Mouse (Mus musculus) erythroid progenitor cell, adult 5-6 weeks (primary cell): ENCODE results near the gene Pctp. TPM values are rescaled to one million over a fixed set of nuclear protein-coding genes. Genes with fewer than 3 reads are reported as not detected.
A peak's percentile ranks its signal among the peaks of the same experiment; 100 is the strongest.

Experiments
- ATAC-seq: replicated peaks from 2 replicates; pipeline ENCODE4 v1.8.0; 2016; ENCODE audit warnings: moderate number of reproducible peaks, mild to moderate bottlenecking, moderate TSS enrichment, inconsistent platforms; ENCODE audit not compliant: poor library complexity, low FRiP score, severe bottlenecking
- total RNA-seq, 2 experiments: library from RNA; stranded (forward) in 1 of 2; stranded (reverse) in 1 of 2; fragments of 150-400 nt in 1 of 2; fragments of 186-747, 209-891 nt in 1 of 2; gene quantifications; 2 replicates each; pipeline versions ENCODE4 v1.2.3 to v1.2.4; 2015 to 2017; ENCODE audit warnings: low replicate concordance in 2 of 2

Pctp gene
- 3.8 TPM in 1 of 2 replicates, not detected in the other for total RNA-seq (2015; ENCODE audit: low replicate concordance)
- total RNA-seq (2017; ENCODE audit: low replicate concordance), result 2.1 and 4.1 TPM in 2 replicates

DNA sequence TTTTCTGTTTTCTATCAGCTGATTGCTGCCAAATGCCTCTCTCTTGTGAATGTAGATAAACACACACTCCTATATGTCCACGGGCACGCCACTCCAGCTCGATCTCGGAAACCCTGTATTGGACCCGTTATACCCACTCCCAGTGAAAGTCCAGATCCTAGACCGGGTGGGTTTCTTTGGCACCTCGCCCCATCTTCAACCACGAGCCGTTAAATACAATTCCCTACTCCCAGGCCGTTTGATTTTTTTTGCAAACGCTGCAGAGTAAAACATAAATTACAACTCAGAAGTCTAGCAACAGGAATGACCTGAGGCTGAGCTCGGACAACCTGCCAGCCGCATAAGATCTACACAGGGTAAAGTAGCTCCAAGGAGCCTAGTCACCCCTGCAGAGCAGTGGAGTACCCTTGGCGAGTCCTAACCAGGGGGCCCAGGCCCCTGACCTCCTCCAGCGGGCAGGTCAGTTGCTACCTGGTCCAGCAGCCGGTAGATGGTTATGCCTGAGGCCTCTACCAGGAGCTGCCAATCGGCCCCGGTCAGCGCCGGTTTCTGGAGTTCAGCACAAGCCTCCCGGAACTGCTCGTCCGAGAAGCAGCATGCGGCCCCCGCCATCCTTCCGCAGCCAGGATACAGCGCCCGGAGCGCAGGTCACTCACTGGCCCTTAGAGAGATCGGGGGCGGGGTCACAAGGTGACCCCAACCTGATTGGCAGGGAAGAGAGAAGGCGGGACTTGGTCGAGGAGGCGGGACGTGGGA, at the start of gene Pctp:
Pctp (minus strand) TSS at position 664 of the 756 bp plus-strand sequence.
- ATAC-seq, result peak; percentile 97

- ATAC-seq, result no peak
Observed at GRCm38 (mm10) chr11:90050016-90050415, 47.3 kb upstream of the Pctp start.

DNA sequence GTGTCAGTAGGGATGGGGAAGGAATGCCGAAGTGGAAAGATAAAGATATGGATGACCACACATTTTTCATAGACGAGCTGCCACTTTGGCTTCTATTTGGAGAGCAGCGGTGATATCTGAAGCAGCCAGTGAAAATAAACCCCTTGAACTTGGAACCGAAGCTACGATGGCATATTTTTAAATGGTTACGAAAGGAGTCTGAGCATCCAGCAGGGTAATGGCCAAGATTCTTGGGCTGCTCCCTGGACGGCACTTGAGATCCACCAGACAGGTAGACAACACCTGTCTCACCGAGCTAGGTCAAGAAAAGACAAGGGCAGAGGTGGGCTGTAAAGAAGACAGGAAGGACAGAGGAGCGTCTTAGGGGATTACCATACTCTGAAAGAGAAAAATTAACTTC, 44.6 kb upstream of the Pctp start:
- no peak for ATAC-seq

GRCm38 (mm10) chr11:90046211-90046610, 43.5 kb upstream of the Pctp start:
- no peak for ATAC-seq

DNA sequence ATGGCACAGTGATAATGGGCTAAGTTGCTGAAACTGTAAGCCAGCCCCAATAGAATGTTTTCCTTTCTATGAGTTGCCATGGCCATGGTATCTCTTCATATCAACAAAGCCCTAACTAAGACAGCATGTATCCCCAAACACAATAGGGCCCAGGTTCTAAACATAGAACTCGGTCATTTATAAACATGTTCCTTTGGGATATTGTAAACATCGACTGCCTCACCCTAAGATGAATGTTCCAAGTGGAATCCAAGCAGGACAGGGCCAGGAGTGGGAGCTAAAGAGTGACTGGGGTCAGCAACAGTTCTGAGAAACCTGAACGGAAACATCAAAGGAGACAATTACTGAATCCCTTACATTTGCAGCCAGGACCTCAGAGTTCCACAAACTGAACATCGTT, 41.8 kb upstream of the Pctp start:
- ATAC-seq, result no peak

DNA sequence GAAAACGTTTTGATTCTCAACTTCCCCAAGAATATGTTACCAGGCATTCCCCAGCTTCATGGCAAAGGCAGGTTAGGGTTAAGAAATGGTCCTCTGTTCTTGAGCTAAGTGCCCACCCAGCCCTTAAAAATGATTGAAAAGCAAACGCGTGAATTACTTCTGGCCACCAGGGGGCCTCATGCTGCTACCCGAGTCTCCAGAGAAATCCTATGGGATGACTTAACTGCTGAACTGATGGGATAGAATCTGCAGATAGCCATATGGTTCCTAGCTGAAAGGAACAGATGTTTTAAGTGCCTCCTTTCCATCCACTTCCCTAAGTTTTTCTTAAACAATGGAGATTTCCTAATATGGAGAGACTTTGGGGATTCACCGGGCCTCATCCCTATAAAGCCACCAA, 35.3 kb upstream of the Pctp start:
- ATAC-seq, result no peak

DNA sequence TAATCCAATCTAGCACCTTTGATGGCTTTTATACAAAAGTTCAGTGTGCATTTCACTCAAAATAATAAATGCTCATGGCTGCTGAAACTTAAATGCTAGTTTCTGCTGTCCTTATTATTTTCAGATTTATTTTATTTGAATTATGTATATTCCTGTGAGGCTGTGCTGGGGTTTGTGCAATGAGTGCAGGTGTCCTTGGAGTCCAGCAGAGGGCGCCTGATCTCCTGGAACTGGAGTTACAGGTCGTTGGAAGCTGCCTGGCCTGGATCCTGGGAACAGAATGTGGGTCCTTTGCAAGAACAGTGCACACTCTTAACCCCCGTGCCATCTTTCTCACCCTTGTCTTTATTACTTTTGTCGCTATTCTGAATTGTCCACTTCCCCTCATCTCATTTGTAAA, 33.7 kb upstream of the Pctp start:
- ATAC-seq, result no peak

- ATAC-seq, result no peak
Observed at GRCm38 (mm10) chr11:90035532-90035931, 32.8 kb upstream of the Pctp start.

- ATAC-seq, result no peak
Observed at GRCm38 (mm10) chr11:90034646-90035045, 32.0 kb upstream of the Pctp start.

DNA sequence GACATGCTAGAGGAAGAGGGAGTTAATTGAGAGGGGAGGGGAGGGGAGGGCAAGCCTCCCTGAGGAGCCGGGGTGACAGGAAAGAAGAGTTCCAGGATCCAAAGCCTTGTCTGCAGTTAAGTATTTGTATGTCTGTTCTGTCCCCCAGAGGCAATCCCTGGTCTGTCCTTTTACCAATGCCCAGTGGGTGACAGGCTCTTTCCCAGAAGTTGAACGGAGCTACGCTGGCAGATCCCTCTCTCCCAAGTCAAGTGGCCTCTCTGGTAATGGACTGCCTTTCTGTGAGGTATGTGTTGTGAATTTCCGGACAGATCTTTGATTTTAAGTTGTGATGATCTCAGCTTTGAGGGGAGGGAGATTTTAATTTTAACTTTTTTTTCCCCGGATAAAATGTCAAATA, 30.7 kb upstream of the Pctp start:
- no peak for ATAC-seq

- ATAC-seq, result no peak
Observed at GRCm38 (mm10) chr11:90032807-90033206, 30.1 kb upstream of the Pctp start.

- no peak for ATAC-seq
Observed at GRCm38 (mm10) chr11:90031076-90031475, 28.4 kb upstream of the Pctp start.

DNA sequence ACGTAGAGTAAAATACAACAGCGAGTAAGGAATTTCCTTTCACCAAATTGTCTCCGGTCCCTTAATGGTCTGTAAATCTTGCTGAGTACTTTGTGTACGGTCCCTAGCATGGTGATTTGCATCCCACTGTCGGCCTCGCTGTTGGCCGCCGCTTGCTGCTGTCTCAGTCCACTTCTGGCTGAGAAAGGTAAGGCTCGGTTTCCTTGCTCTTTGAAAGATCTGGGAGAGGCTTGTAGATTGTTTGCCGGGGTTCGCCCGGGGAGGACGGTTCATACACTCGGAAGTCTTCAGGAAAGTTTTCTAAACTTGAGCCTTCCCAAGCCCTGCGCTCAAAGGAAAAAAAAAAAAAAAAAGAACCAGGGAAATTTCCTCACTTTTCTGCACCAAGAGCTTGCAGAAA, 27.9 kb upstream of the Pctp start:
- no peak for ATAC-seq

DNA sequence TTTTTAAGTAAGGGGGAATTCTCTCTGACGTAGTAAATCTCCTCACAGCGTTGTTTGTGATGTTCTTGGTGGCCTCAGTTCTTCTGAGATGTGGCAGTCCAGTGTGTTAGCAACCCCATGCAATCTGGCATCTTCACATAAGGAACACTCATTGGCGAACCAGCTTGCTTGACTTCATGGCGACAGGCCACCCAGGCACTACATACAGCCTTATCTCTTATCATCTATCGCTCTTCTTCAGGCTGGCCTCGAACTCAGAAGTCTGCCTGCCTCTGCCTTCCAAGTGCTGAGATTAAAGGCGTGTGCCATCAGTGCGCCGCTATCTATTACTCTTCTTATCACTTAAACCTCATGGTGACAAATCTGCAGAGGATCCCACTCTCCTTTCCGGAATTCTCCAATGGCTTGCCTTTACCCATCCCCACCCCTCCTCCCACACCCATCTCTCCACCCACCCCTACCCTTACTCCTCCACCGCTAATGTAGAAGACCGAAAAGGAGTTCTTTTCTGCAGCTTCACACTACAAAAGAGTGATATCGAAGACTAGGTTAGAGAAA, 27.2 kb upstream of the Pctp start, which contains the start of gene Tmem100:
Tmem100 (plus strand) TSS at position 508 of the 558 bp plus-strand sequence.
- ATAC-seq, result no peak

DNA sequence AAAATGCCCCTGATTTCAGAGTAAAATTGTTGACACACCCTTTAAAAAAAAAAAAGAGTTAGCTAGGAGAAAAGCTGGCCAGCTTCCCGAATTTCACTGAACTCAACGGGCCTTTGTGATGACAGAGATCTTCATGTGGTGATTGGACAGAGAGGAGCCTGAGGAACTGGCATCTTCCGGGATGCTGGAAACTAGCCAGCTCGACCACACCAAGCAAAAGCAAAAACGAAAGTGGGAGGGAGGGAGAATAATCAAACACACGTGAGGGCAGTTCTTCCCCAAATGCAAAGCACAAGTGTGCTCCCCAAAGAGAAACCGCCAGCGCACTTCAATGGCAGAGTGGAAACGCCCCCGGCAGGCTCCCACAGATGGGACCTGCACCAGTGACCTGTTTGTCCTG, 26.7 kb upstream of the Pctp start:
- ATAC-seq, result no peak

- ATAC-seq, result no peak
Observed at GRCm38 (mm10) chr11:90028746-90029145, 26.1 kb upstream of the Pctp start.

DNA sequence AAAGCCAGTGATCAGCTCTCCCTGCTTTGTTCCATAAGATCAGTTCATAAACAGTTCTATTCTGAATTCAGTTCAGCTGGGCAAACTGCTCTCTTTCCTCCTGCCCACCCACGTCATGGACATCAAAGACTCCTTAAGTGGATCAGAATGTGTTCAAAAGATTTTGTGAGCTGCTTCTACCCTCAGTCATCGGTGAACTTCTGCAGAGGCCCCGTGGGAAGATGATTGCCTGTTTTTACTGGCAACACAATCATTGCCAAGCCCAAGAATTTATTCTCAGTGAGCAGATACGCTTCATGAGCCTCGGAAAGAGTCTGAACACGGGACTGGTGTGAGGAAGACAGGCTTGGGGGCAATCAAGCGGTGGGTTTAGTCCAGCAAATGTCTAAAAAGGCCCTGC, 24.5 kb upstream of the Pctp start:
- ATAC-seq, result no peak

GRCm38 (mm10) chr11:90026802-90027174, 24.1 kb upstream of the Pctp start:
- no peak for ATAC-seq

- ATAC-seq, result no peak
Observed at GRCm38 (mm10) chr11:90025891-90026801, 23.5 kb upstream of the Pctp start.

DNA sequence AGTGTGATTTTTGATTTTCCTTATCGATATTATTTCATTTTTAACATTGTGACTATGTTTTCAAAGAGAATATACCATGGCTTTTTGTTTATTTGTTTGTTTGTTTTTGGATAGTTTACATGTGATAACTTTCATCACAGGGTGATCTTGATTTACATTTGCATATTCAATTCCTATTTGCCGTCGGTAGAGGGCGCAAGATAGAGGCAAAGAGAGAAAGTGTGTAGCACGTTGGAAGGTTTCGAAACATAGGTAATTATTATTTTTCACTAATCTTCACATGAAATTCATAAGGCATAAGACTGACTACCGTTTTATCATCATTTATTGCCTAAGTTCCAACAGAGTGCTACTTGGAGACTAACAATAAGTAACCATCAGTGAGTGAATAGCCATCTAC, 16.5 kb upstream of the Pctp start:
- no peak for ATAC-seq

DNA sequence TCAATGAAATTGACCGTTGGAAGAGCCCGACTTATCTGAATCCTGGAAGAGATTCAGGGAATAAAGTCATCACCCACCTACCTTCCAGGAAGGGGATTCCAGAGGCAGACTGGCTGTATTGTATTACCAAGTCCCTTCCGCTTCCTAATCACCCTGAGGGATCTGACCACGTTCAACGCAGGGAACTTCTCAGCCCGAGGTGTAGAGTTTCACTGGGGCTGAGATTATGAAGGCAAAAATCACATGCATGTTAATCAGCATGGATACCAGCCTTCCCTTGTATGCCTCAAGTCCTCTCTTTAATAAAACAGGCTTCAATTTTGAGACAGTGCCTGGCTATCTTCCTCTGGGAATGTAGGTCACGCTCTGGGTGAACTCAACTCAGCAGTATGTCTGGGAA, 12.6 kb upstream of the Pctp start:
- ATAC-seq, result no peak
